Mouse (Mus musculus) left cerebral cortex, adult 8-10 months (tissue): ENCODE measurements around the gene Zfp72. TPM values are rescaled to one million over a fixed set of nuclear protein-coding genes. Genes with fewer than 3 reads are reported as not detected.

Source experiments
- DNase-seq, 2 experiments: peaks; one replicate each; pipeline ENCODE4 v3.0.0; 2022; ENCODE audit warnings: low spot score in 2 of 2
- microRNA-seq, 2 experiments: library from miRNA; unstranded; fragments of <30 nt; microRNA quantifications; one replicate each; pipeline ENCODE4 v1.2.0; 2022
- total RNA-seq, 4 experiments: library from RNA; stranded (reverse); gene quantifications; 2 replicates each; pipeline ENCODE4 v1.2.4; 2022

Gene Zfp72
- 1 to 10 TPM; 4.1 to 6.2 (median 4.8) TPM for total RNA-seq

DNA sequence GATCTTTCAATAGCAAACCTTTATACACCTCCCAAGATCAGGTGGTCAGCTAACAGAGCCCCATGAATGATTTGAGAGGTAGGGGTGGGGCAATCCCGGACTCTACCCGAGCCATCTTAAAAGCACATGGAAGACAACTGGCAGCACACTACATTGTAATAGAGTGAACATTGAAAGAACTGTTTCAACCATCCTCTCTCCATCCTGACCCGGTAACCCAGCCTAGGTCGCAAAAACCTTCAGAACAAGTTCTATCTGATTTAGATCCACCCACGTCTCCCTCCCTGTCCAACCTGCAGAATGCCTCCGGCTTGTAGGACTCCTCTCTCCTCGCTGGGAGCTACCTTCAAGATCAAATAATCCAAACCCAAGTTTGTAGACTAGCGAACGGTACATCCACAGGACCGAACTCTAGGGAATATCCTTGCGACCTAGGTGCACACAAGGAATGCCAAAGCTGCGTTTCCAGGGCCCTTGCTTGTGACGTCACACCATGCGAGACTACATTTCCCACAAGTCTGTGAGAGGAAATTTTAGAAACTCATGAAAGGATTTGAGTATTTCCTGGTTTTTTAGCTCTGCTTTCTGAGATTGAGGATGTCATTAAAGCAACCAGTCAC is at the start of gene Zfp72:
Gene Zfp72, minus strand, starts transcription at position 466 of the 620 bp plus-strand sequence.
- DNase-seq = peak; percentile 48 to 63

DNA sequence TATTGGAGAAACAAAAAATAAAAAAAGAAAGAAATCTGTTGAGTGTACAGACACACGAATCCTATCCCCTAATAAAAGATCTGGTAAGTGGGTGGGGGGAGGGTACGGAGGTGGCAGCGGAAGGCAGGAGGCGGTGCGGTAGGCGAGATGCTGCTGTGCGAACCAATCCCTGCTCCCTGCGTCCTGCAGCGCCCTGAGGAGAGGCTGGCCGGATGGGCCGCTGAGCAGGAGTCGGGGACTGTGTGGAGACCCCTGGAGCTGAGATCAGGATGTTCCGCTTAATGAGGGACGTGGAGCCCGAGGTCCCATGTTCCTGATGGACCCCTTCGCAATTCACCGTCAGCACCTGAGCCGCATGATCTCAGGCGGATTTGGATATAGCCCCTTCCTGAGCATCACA is 49.3 kb upstream of the Zfp72 start:
- no peak for DNase-seq

DNA sequence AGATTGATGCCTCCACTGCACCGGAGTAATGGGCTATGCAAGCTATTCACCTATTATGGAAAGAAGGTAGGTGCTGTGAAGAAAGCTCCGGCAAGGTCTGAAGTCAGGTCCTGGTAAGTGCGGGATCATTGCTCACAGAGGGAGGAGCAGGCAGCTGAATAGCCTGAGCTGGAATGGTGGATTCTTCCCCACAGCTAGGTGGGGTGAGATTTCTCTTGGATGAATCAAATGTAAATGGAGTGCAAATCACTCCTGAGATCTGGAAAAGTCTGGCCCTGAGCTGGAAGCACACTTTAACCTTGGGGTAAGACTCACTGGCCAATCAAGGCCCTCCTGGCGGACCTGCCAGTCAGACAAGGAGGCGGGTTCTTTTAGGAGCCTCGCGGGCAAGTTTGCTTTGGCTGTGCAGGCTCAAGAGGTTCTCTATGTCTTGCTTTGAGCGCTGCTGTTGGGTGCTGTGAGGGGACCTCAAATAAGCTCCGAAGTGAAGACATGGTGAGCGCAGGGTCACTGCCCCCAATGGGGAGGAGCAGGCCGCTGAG is 8.7 kb upstream of the Zfp72 start, which contains the start of gene Ftl1-ps1:
Gene Ftl1-ps1, plus strand, starts transcription at position 397 of the 542 bp plus-strand sequence.
- no peak for DNase-seq

DNA sequence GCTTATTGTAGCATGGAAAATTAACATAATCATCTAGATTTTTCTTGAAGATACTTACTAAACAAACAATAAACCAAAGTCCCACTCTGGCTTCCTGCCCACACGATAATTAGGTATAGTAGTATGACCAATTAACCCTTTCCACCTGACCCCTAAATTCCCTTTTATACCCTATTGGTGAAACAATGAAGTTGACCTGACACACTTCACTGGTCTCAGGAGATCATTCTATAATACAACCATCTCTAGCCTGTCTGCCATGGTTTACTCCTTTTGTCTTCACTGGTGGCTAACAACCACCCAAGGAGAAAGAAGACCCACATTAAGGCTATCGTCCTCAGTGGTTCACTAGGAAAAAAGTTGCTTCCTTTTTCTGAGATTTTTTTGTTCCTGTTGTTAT is 520 bp upstream of the Zfp72 start:
- DNase-seq = no peak

DNA sequence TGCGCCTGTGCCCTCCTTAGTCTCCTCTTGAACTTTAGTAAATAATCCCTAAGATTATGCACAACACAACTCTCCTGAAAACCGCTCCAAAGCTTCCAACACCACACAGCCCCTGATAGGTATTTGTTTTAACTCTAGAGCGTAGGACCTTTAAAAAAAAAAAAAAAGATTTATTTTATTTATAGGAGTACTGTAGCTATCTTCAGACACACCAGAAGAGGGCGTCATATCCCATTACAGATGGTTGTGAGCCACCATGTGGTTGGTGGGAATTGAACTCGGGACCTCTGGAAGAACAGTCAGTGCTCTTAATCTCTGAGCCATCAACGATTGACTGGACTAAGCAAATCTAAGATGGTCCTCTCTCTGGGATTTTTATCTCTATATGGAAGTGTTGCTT is 906 bp downstream of the Zfp72 start:
- DNase-seq = no peak

DNA sequence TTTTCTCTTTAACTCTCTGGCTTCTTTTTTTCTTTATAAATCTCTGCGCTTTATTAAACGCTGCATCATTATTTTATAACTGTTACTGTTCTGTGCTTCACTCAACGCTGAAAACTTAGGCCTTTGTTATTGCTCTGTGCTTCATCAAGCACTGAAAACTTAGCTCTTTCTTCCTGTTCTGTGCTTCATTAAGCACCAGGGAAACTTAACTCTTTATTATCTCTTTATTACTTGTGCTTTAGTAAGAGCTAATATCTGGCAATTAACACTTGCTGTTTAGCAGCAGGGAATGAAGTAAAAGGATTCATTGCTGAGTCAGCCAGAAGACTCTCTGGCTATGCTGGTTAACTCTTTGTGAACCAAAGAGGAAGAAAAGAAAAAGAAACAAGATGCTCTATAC is 8.3 kb downstream of the Zfp72 start:
- DNase-seq = no peak

DNA sequence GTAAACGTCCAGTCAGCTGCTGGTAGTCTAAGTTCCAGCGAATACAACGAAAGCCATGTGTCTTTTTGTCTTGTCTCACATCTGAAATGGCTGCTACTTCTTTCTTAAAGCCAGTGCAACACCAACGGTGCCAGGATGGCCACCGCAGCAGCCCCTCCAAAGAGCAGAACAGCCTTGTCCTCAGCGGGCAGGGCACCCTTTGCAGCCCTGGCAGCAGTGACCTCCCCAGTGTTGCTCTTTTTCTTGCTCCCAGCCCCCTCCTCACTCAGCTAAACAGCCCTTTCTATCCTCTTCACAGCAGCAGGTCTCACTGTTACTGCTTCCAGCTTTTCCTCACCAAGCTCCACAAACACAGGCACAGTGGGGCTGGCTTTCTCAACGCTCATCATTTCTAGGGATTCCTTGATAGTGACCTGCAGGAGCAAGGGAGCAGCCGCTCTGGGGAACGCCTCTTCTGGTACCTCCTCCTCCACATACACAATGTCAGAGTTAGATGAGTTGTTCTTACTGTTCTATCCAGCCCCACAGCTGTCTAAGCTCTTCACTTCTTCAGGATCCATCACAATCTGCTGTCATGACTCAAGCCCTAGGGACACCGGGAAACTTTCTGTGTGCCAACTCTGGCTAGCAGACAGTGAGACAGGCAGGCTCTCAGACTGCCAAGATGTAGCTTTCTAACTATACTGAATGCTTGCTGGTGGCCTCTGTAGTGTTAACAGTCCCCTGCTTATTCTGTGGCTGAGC is 8.9 kb downstream of the Zfp72 start:
- DNase-seq = no peak

DNA sequence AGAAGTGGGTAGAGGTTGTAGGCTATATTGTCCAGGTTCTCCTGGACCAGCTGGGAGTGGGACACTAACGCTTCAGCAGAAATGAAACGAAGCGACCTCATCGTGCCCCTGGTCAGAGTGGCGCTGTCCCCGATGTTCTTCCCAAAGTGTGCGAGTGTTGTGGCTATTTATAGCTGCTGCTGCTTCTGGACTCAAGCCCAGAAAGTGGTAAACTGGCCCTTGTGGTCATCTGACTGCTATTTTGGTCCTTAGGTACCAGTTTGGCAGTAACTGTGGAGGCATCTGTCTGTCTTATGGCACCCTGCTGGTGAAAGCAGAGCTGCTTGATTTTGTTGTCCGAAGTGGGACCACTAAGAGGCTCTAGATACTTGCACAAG is 26.8 kb downstream of the Zfp72 start, which contains the start of gene Lrrc14b:
Gene Lrrc14b, minus strand, starts transcription at position 147 of the 377 bp plus-strand sequence.
- DNase-seq = no peak

DNA sequence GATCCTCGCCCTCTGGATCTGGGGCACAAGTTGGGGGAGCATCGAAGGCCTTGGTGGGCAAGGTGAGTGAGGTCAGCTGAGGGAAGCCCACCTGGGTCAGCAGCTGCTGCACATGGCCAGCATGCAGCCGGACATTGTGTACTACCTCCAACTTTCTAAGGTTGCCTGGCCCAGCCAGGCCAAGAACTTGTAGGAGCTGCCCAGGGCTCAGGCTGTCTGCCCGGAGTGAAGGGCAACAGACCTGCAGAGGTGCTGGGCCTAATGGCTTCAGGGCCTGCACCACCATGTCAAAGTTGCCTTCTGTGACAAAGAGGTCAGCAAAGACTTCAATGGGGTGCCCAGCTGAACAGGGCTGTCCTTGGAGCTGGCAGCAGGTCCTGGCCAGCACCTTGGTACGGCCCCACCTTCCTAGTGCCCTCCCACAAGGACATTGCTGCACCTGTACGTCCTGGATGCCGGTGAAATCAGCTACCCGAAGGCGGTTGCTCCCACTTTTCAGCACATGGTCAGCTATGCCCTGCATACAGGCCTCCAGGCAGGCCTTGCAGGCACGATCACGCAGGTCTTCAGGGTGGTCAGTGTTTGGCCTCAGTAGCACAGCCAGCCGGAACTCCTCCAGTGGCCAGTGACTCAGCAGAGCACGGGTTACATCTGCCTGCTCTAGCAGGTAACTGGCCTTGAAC is 27.3 kb downstream of the Zfp72 start:
- DNase-seq = no peak

DNA sequence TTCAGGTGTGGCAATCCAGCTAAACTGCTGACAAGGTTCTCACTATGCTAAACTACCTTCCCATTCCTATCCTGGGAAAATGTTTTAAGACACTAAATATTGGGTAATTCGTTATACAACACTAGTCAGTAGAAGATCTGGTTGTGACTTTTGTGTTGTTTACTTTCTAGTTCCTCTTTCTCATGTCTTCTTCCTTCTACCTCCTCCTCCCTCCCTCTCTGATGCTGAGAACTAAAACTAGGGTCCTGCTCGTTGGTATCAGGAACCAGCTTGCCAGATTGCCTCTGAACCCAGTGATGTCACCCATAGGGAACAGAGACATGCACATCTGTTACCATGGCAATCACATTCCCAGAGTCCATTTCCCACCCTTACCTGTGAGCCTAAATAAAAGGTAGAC is 28.4 kb downstream of the Zfp72 start:
- no peak for DNase-seq

DNA sequence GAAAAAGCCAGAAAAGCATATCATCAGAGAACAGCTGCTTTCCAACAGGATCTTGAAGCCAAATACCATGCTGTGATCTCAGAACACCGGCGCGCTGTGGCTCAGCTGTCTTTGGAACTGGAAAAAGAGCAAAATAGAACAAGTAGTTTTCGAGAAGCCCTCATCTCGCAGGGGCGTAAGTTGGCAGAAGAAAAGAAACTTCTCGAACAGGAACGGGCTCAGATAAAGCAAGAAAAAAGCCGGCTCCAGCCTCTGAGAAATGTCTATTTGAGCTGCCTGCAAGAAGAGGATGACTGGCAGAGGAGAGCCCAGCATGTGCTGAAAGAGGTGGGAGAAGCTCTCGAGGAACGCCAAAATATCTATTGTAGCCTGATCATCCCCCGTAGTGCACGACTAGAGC is 34.1 kb downstream of the Zfp72 start:
- DNase-seq = no peak

DNA sequence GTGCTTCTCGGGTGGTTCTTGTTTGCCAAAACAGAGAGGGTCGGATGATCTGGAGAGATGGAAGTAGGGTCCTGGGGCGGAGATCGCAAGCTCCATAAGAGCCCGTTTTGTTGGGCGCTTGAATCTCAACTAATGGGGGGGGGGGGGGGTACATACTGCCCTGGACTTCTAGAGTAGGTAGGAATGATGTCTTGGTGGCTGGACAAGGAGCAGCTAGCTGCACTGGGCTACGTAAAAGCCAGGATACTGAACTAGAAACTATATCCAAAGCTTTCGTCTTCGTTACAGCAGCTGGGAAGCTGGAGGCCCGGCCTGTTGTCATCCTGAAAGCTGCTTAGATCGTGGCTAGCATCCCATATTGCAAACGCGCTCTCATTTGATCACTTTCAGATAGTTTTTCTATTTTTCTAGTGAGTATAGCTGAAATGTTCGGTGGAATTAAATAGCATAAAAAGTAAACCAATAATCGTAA is 40.2 kb downstream of the Zfp72 start:
- no peak for DNase-seq

DNA sequence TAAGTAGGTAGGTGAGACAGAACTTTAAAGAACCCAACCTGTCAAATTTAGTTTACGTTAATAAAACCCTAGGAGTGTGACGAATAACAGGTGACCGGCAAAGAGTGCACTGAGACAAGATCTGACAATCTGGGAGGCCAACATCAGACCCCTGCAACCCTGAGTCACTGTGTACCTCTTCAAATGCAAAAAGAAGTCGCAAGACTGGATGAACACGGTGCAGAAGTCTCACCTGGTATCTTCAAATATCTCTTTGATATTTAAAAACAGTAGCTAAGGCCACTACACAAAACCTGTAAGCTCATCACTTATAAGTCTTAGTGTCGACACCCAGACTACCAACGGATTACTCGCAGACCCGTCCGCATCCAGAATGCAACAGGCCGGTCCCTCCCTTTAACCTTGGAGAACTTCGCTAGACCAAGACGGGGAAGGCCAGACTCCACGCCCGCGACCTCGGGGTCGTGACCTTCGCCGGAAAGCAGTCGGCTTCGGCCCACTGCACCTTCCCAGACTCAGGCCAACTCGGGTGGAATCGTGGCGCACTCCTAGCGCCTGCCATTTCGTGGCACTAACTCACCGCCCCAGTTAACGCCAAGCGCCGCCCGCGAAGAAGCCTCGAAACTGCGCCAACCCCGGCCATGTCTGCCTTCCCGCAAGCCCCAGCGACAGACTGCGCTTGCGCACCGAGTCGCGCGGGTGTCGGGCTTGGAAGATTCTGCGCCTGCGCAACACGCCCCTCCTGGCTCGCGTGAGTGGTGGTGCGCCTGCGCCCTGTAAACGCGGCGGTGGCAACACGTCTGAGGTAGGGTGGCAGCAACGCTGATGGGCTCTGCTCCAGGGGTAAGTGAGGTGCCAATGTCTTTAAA is 40.8 kb downstream of the Zfp72 start, which contains the start of the genes Sdha and Ccdc127:
Gene Sdha, minus strand, starts transcription at position 715 of the 869 bp plus-strand sequence.
Gene Ccdc127, plus strand, starts transcription at position 744 of the 869 bp plus-strand sequence.
- DNase-seq = peak; percentile 90 to 91

DNA sequence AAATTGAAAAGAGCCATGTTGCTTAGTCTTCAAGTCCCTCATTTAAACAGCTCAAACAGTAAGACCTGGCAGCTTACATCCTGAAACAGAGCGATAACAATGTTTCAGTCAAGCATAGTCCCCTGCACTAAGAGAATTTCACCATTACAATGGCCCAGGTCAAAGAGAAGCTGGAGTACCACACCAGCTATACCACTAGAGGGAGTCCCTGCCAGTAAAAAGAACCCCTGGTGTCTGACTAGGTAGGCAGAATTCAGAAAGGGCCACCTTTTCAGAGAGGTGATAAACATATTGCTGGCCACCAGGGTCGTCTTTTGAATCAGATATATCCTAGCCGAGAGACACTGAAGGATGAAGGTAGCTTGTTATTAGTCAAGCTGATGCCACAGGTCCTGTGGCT is 49.6 kb downstream of the Zfp72 start:
- DNase-seq = no peak

DNA sequence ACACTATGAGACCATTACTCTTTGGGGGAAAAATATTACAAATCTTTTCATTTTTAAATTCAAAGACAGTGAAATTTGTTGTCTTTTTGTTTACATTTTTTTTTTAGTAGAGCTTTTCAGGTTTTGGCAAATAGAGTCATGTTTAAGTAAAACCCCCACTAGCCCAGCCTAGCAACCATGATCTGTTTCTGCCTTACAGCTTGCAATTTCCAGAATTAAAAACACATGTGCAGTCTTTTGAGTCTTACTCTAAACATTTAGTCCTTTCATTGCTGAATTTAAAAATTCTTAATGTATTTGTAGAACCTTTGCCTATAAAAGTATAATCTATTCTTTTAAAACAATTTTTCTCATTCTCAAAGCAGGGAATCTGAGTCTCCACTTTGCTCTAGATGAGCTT is 61.3 kb downstream of the Zfp72 start:
- no peak for DNase-seq

Small RNA genes within 50 kb of the gene (microRNA-seq; reads per million reads assigned to microRNA genes)
- 0 reads per million in 2 experiments for gene Mir692-3

Other genes starting within 250 kb of the Zfp72 start
- gene Exoc3, start 182.1 kb downstream of the Zfp72 start, total RNA-seq = 10 to 100 TPM; 76.1 to 77.0 (median 76.6) TPM
- gene Ahrr, start 98.5 kb downstream of the Zfp72 start, total RNA-seq = 1 to 10 TPM in 3 of 4 experiments, under 1 TPM in 1; 0.85 to 2.0 (median 1.2) TPM
- gene Pdcd6, start 73.3 kb downstream of the Zfp72 start, total RNA-seq = 10 to 100 TPM; 80.1 to 87.1 (median 82.4) TPM
- gene Sdha, start 40.6 kb downstream of the Zfp72 start, total RNA-seq = 100 to 1,000 TPM; 345 to 381 (median 357) TPM
- 10 to 100 TPM; 78.1 to 94.3 (median 82.4) TPM for gene Ccdc127, start 40.5 kb downstream of the Zfp72 start, total RNA-seq
- gene Lrrc14b, start 26.8 kb downstream of the Zfp72 start, total RNA-seq = under 1 TPM; 0.11 to 0.35 (median 0.19) TPM
- gene Ftl1-ps1, start 8.9 kb upstream of the Zfp72 start, total RNA-seq = 100 to 1,000 TPM; 153 to 247 (median 197) TPM
- 1 to 10 TPM; 7.9 to 8.5 (median 8.2) TPM for gene Zfp825, start 103.2 kb upstream of the Zfp72 start, total RNA-seq
- 10 to 100 TPM in 3 of 4 experiments, 1 to 10 TPM in 1; 9.6 to 17.1 (median 13.1) TPM for gene Erap1, start 248.7 kb upstream of the Zfp72 start, total RNA-seq